Mouse (Mus musculus): ENCODE results near the gene Kcnmb1. TPM values are rescaled to one million over a fixed set of nuclear protein-coding genes. Genes with fewer than 3 reads are reported as not detected.

The Kcnmb1 gene
- 3.2 TPM for polyA plus RNA-seq (2014; fragmentation: Illumina TruSeq; extraction: RNeasy Lipid Tissue Mini Kit (QIAGEN cat#74804); ENCODE audit: low replicate concordance)

GRCm38 (mm10) chr11:33962688-33963407, at the start of gene Kcnmb1:
Kcnmb1 (plus strand) TSS chr11:33963013.

GRCm38 (mm10) chr11:33992938-33993337, 30.1 kb downstream of the Kcnmb1 start, which contains the start of gene Kcnip1:
Kcnip1 (minus strand) TSS chr11:33993152.

Other genes starting within 250 kb of the Kcnmb1 start
- 1.7 TPM for gene Kcnip1, start 30.1 kb downstream of the Kcnmb1 start, polyA plus RNA-seq (2014; fragmentation: Illumina TruSeq; extraction: RNeasy Lipid Tissue Mini Kit (QIAGEN cat#74804); ENCODE audit: low replicate concordance)
- 11.0 TPM for gene Lcp2, start 83.9 kb downstream of the Kcnmb1 start, polyA plus RNA-seq (2014; fragmentation: Illumina TruSeq; extraction: RNeasy Lipid Tissue Mini Kit (QIAGEN cat#74804); ENCODE audit: low replicate concordance)
- gene 4930469K13Rik, start 135.5 kb downstream of the Kcnmb1 start, polyA plus RNA-seq (2014; fragmentation: Illumina TruSeq; extraction: RNeasy Lipid Tissue Mini Kit (QIAGEN cat#74804); ENCODE audit: low replicate concordance), result not detected
- not detected for gene Foxi1, start 245.1 kb downstream of the Kcnmb1 start, polyA plus RNA-seq (2014; fragmentation: Illumina TruSeq; extraction: RNeasy Lipid Tissue Mini Kit (QIAGEN cat#74804); ENCODE audit: low replicate concordance)

All from small intestine, adult 10 weeks (tissue).